Mouse (Mus musculus) heart, embryonic 16.5 days (tissue): ENCODE results near the gene Vamp1. TPM values are rescaled to one million over a fixed set of nuclear protein-coding genes. Genes with fewer than 3 reads are reported as not detected.

Experiments
- ATAC-seq: fragments of 200-750 bp; cut with Nextera tagmentation; replicated peaks from 2 replicates; pipeline ENCODE4 v1.8.0; 2017; ENCODE audit warnings: moderate number of reproducible peaks; ENCODE audit not compliant: insufficient read depth, low FRiP score; ENCODE audit errors: extremely low read depth
- H3K27ac ChIP-seq: fragments of 300-500 bp; sonication (generic); 2 replicates; pipeline ENCODE4 v1.5.1; 2014; ENCODE audit warnings: mild to moderate bottlenecking, low read length, control low read depth, moderate library complexity
- H3K27me3 ChIP-seq: fragments of 300-500 bp; sonication (generic); 2 replicates; pipeline ENCODE4 v1.6.1; 2014; ENCODE audit warnings: low read length, mixed read lengths; ENCODE audit not compliant: control insufficient read depth, insufficient read depth
- H3K36me3 ChIP-seq: fragments of 300-500 bp; sonication (generic); 2 replicates; pipeline ENCODE4 v1.6.1; 2014; ENCODE audit not compliant: control insufficient read depth, insufficient read depth
- H3K4me1 ChIP-seq: fragments of 300-500 bp; sonication (generic); 2 replicates; pipeline ENCODE4 v1.6.1; 2014; ENCODE audit warnings: low read length, mixed read lengths; ENCODE audit not compliant: control insufficient read depth, insufficient read depth
- H3K4me2 ChIP-seq: fragments of 300-500 bp; sonication (generic); 2 replicates; pipeline ENCODE4 v1.6.1; 2014; ENCODE audit warnings: low read depth, mild to moderate bottlenecking, control low read depth, low read length
- H3K4me3 ChIP-seq: fragments of 300-500 bp; sonication (generic); 2 replicates; pipeline ENCODE4 v1.5.1; 2014; ENCODE audit warnings: mild to moderate bottlenecking, control low read depth, low read length
- H3K9ac ChIP-seq: fragments of 300-500 bp; sonication (generic); 2 replicates; pipeline ENCODE4 v1.6.1; 2014; ENCODE audit warnings: low read length, control low read depth
- H3K9me3 ChIP-seq: fragments of 300-500 bp; sonication (generic); replicated peaks from 2 replicates; pipeline ENCODE4 v1.6.1; 2016; ENCODE audit warnings: low read length; ENCODE audit not compliant: control insufficient read depth
- WGBS: fragments of 180-500 bp; shearing (Covaris S2); extraction: QIAGEN DNeasy Blood & Tissue Kit; methylation state at CpG from one replicate; pipeline ENCODE4 v1.1.7; 2014; 5-methylcytosine and 5-hydroxymethylcytosine counted together
- polyA plus RNA-seq: library from polyadenylated mRNA; unstranded; fragments of >200 nt; fragmentation: Nextera tagmentation; extraction: Ambion mirVana; gene quantifications from 2 replicates; pipeline ENCODE4 v1.2.1, GENCODE M21; 2015

Vamp1 gene
- polyA plus RNA-seq, 1 experiment from 2014 or later = 8.4 TPM

- WGBS = 42% methylated on average over 1 of the region's 1 CpGs
- Histone ChIP-seq H3K9me3 (no peaks in the 10 kb centered on the region), H3K27ac (no peak overlapping the region), H3K4me1 (peaks cover 4% of the 10 kb centered on the region; the same call in 1 of the 2 replicates), H3K4me2 (no peak overlapping the region), H3K27me3 (no peaks in the 10 kb centered on the region), H3K4me3 (no peak overlapping the region), H3K36me3 (no peaks in the 10 kb centered on the region), H3K9ac (no peak overlapping the region)
- no peak; the same call in 1 of the 2 replicates for ATAC-seq
Measured at GRCm38 (mm10) chr6:125244551-125244950, 29.2 kb downstream of the Vamp1 start.

- no peaks in the 10 kb centered on the region for H3K36me3 ChIP-seq
- no peak overlapping the region for H3K9ac ChIP-seq
- 73% methylated on average over 3 of the region's 3 CpGs for WGBS
- no peaks in the 10 kb centered on the region for H3K9me3 ChIP-seq
- ATAC-seq = no peak
- H3K27me3 ChIP-seq = no peaks in the 10 kb centered on the region
- no peak overlapping the region for H3K27ac ChIP-seq
- no peak overlapping the region for H3K4me2 ChIP-seq
- no peaks in the 10 kb centered on the region for H3K4me1 ChIP-seq
- no peak overlapping the region for H3K4me3 ChIP-seq
Measured at GRCm38 (mm10) chr6:125252285-125252684, 36.9 kb downstream of the Vamp1 start.

GRCm38 (mm10) chr6:125252711-125253110, 37.4 kb downstream of the Vamp1 start:
- Histone ChIP-seq H3K27ac (no peak overlapping the region), H3K4me1 (no peaks in the 10 kb centered on the region), H3K4me2 (no peak overlapping the region), H3K4me3 (no peak overlapping the region), H3K9me3 (no peaks in the 10 kb centered on the region), H3K27me3 (no peaks in the 10 kb centered on the region), H3K36me3 (no peaks in the 10 kb centered on the region), H3K9ac (no peak overlapping the region)
- 87% methylated on average over 8 of the region's 8 CpGs for WGBS
- ATAC-seq = no peak

DNA sequence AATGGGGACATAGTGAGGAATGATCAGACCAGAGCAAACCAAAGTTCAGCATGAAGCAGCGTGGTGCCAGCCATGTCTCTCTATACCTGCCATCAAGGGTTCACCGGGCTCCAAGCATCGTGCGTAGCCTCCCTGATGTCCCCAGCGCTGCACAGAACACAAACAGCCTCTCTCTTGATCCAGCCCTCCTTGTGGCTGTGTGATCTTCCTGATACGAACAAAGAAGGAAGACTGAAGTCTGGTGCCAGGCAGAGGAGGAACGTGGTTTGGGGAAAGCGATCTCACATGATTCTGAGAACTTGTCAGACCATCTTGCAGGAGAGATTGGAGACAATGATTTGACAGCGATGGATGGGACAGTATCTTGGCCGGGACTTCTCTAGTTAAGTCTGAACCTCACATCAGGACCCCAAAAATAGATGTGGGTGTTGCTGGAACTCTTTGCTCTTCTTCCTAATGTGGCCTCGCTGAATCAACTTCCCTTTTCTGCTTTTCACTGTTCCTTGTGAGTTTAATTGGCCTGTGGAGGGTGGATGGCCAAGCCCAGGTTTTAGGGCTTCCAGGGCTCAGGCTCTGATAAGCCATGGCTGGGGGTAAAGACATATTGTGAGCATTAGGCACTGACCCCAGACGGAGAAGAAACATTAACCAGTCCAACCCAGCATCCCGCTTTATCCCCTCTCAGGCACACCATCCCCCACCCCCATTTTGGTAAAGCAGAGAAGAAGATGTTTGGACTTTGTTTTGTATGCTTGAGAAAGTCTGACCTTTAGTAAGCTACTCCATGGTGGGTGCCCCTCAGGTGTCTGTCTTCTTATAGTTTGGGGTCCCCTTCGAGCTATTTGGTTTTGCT, 38.7 kb downstream of the Vamp1 start:
- WGBS = 67% methylated on average over 14 of the region's 14 CpGs
- Histone ChIP-seq H3K9ac (no peak overlapping the region), H3K4me3 (no peak overlapping the region), H3K27ac (no peak overlapping the region), H3K4me2 (no peak overlapping the region), H3K36me3 (no peaks in the 10 kb centered on the region), H3K9me3 (no peaks in the 10 kb centered on the region), H3K27me3 (no peaks in the 10 kb centered on the region), H3K4me1 (no peaks in the 10 kb centered on the region)
- no peak for ATAC-seq

- Histone ChIP-seq H3K9me3 (no peaks in the 10 kb centered on the region), H3K36me3 (no peaks in the 10 kb centered on the region), H3K27me3 (no peaks in the 10 kb centered on the region), H3K27ac (no peak overlapping the region), H3K9ac (no peak overlapping the region), H3K4me1 (no peaks in the 10 kb centered on the region), H3K4me3 (no peak overlapping the region), H3K4me2 (no peak overlapping the region)
- WGBS = 81% methylated on average over 7 of the region's 7 CpGs
- ATAC-seq = no peak
Measured at GRCm38 (mm10) chr6:125255516-125256044, 40.2 kb downstream of the Vamp1 start.

- Histone ChIP-seq H3K4me2 (no peak overlapping the region), H3K27ac (no peak overlapping the region), H3K36me3 (no peaks in the 10 kb centered on the region), H3K9me3 (no peaks in the 10 kb centered on the region), H3K4me3 (no peak overlapping the region), H3K4me1 (no peaks in the 10 kb centered on the region), H3K27me3 (no peaks in the 10 kb centered on the region), H3K9ac (no peak overlapping the region)
- WGBS = 75% methylated on average over 8 of the region's 8 CpGs
- ATAC-seq = no peak
Measured at GRCm38 (mm10) chr6:125256222-125256966, 41.0 kb downstream of the Vamp1 start.

- no peak for ATAC-seq
- 72% methylated on average over 10 of the region's 10 CpGs for WGBS
- H3K27me3 ChIP-seq = no peaks in the 10 kb centered on the region
- no peak overlapping the region for H3K4me2 ChIP-seq
- no peaks in the 10 kb centered on the region for H3K36me3 ChIP-seq
- peaks cover 4% of the 10 kb centered on the region; the same call in 1 of the 2 replicates for H3K9me3 ChIP-seq
- H3K4me1 ChIP-seq = no peaks in the 10 kb centered on the region
- H3K27ac ChIP-seq = no peak overlapping the region
- H3K9ac ChIP-seq = no peak overlapping the region
- no peak overlapping the region for H3K4me3 ChIP-seq
Measured at GRCm38 (mm10) chr6:125260006-125260555, 44.7 kb downstream of the Vamp1 start.

DNA sequence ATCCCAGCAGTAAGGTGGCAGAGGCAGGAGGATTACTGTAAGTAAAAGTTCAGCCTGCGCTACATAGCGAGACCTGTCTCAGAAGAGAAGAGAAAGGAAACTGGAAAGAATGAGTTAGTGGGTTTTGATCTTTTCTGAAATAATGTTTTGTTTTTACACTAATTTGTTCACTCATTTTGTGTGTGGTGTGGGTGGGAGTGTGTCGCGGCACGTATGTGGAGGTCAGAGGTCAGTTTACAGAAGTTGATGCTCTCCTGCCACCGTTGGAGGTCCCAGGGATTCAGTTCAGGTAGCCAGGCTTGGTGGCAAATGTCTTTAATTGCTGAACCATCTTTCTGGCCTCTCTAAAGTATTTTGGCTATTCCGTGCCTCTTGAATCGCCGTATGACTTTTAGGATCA, 48.9 kb downstream of the Vamp1 start:
- 83% methylated on average over 9 of the region's 9 CpGs for WGBS
- H3K27me3 ChIP-seq = no peaks in the 10 kb centered on the region
- H3K4me3 ChIP-seq = no peak overlapping the region
- H3K36me3 ChIP-seq = no peaks in the 10 kb centered on the region
- H3K4me1 ChIP-seq = no peaks in the 10 kb centered on the region
- H3K4me2 ChIP-seq = no peak overlapping the region
- H3K9me3 ChIP-seq = peaks cover 4% of the 10 kb centered on the region; the same call in 1 of the 2 replicates
- H3K9ac ChIP-seq = no peak overlapping the region
- H3K27ac ChIP-seq = no peak overlapping the region
- ATAC-seq = no peak
